Mouse (Mus musculus) sigmoid colon, adult 10 weeks (tissue): ENCODE measurements around the gene Olfr913. TPM values are rescaled to one million over a fixed set of nuclear protein-coding genes. Genes with fewer than 3 reads are reported as not detected.

Experiments used
- polyA plus RNA-seq: library from polyadenylated mRNA; stranded (reverse); fragments of 350-450 nt; fragmentation: Illumina TruSeq; extraction: RNeasy Lipid Tissue Mini Kit (QIAGEN cat#74804); gene quantifications from one replicate; pipeline ENCODE4 v1.2.3, GENCODE M21; 2014; ENCODE audit warnings: low read depth, low replicate concordance

Gene Olfr913
- not detected for polyA plus RNA-seq

DNA sequence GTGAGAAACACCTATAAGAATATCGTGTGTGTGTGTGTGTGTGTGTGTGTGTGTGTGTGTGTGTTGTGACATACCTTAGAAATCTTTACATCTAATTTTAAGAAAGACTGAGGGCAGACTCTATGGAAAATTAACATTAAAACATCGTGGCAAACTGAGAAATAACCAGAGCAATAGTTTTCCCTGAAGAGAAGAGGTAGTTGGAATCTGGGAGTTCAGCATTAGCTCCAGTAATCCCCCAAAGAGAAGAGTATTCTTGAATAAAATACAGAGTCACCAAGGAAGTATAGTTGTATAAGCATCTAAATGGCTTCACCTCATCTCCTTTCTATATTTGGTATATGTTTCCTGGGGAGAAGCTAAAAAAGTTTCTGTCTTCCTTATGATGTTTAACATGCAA is at the start of gene Olfr913:
Gene Olfr913 (plus strand): TSS at position 301 of the 400 bp plus-strand sequence.

GRCm38 (mm10) chr9:38579878-38580277 is 12.7 kb upstream of the Olfr913 start, which contains the start of gene Olfr912:
Gene Olfr912 (plus strand): TSS chr9:38580178.

GRCm38 (mm10) chr9:38604802-38605201 is 12.2 kb downstream of the Olfr913 start, which contains the start of gene Olfr914:
Gene Olfr914 (plus strand): TSS chr9:38605102.

Other genes with a start within 250 kb of the Olfr913 start
- not detected for gene Olfr898, start 244.3 kb upstream of the Olfr913 start, polyA plus RNA-seq
- not detected for gene Olfr250, start 225.9 kb upstream of the Olfr913 start, polyA plus RNA-seq
- gene Olfr251, start 215.7 kb upstream of the Olfr913 start, polyA plus RNA-seq = not detected
- not detected for gene Olfr147, start 191.1 kb upstream of the Olfr913 start, polyA plus RNA-seq
- gene Olfr901, start 163.3 kb upstream of the Olfr913 start, polyA plus RNA-seq = not detected
- gene Olfr902, start 145.1 kb upstream of the Olfr913 start, polyA plus RNA-seq = not detected
- not detected for gene Olfr904, start 129.6 kb upstream of the Olfr913 start, polyA plus RNA-seq
- not detected for gene Olfr905, start 121.7 kb upstream of the Olfr913 start, polyA plus RNA-seq
- gene Olfr906, start 105.7 kb upstream of the Olfr913 start, polyA plus RNA-seq = not detected
- not detected for gene Olfr907, start 97.0 kb upstream of the Olfr913 start, polyA plus RNA-seq
- not detected for gene Olfr911-ps1, start 71.2 kb upstream of the Olfr913 start, polyA plus RNA-seq
- gene Olfr910, start 54.9 kb upstream of the Olfr913 start, polyA plus RNA-seq = not detected
- gene Olfr912, start 12.6 kb upstream of the Olfr913 start, polyA plus RNA-seq = not detected
- gene Olfr914, start 12.3 kb downstream of the Olfr913 start, polyA plus RNA-seq = not detected
- not detected for gene Olfr916, start 67.1 kb downstream of the Olfr913 start, polyA plus RNA-seq
- not detected for gene Olfr917, start 73.1 kb downstream of the Olfr913 start, polyA plus RNA-seq
- gene Olfr918, start 81.8 kb downstream of the Olfr913 start, polyA plus RNA-seq = not detected
- not detected for gene Olfr919, start 110.9 kb downstream of the Olfr913 start, polyA plus RNA-seq
- gene Vwa5a, start 125.5 kb downstream of the Olfr913 start, polyA plus RNA-seq = 128 TPM
- 2.1 TPM for gene Olfr920, start 159.5 kb downstream of the Olfr913 start, polyA plus RNA-seq
- not detected for gene Olfr921, start 180.3 kb downstream of the Olfr913 start, polyA plus RNA-seq
- not detected for gene Olfr922, start 221.9 kb downstream of the Olfr913 start, polyA plus RNA-seq
- not detected for gene Olfr923, start 233.8 kb downstream of the Olfr913 start, polyA plus RNA-seq